Mouse (Mus musculus) liver, adult (tissue): ENCODE data around the gene Serpina3i.

Experiments
- GATA4 ChIP-seq: IDR thresholded peaks from 2 replicates; pipeline ENCODE4 v1.6.1; 2014; ENCODE audit warnings: mild to moderate bottlenecking, low read length; ENCODE audit not compliant: insufficient replicate concordance

The Serpina3i gene

GRCm38 (mm10) chr12:104262863-104263262 is at the start of gene Serpina3i:
Gene Serpina3i (plus strand): TSS chr12:104263122.
- TF ChIP-seq GATA4, result peak; percentile 70; the same call in 1 of the 2 replicates

GRCm38 (mm10) chr12:104213689-104214444 is 49.1 kb upstream of the Serpina3i start:
- TF ChIP-seq GATA4, result peak; percentile 74; the same call in 1 of the 2 replicates

- TF ChIP-seq GATA4, result no peak
Measured at GRCm38 (mm10) chr12:104214445-104214753, 48.5 kb upstream of the Serpina3i start, which contains the start of gene Serpina3f. Gene Serpina3f (plus strand): TSS chr12:104214544.

GRCm38 (mm10) chr12:104215249-104215648 is 47.7 kb upstream of the Serpina3i start:
- no peak for TF ChIP-seq GATA4

- no peak for TF ChIP-seq GATA4
Measured at GRCm38 (mm10) chr12:104221616-104222015, 41.3 kb upstream of the Serpina3i start.

GRCm38 (mm10) chr12:104223690-104224089 is 39.2 kb upstream of the Serpina3i start:
- peak; percentile 32; the same call in 1 of the 2 replicates for TF ChIP-seq GATA4

GRCm38 (mm10) chr12:104224598-104225300 is 38.2 kb upstream of the Serpina3i start:
- no peak for TF ChIP-seq GATA4

- TF ChIP-seq GATA4, result peak; percentile 43; the same call in 1 of the 2 replicates
Measured at GRCm38 (mm10) chr12:104230762-104231161, 32.2 kb upstream of the Serpina3i start.

- TF ChIP-seq GATA4, result no peak; the same call in 1 of the 2 replicates
Measured at GRCm38 (mm10) chr12:104235915-104236314, 27.0 kb upstream of the Serpina3i start, which contains the start of gene Serpina3g. Gene Serpina3g (plus strand): TSS chr12:104236245.

GRCm38 (mm10) chr12:104243307-104243706 is 19.6 kb upstream of the Serpina3i start:
- TF ChIP-seq GATA4, result no peak

GRCm38 (mm10) chr12:104245092-104245491 is 17.8 kb upstream of the Serpina3i start:
- no peak for TF ChIP-seq GATA4

- TF ChIP-seq GATA4, result no peak
Measured at GRCm38 (mm10) chr12:104245595-104245994, 17.3 kb upstream of the Serpina3i start.

GRCm38 (mm10) chr12:104247553-104248002 is 15.3 kb upstream of the Serpina3i start:
- peak; percentile 84; the same call in 1 of the 2 replicates for TF ChIP-seq GATA4

- no peak for TF ChIP-seq GATA4
Measured at GRCm38 (mm10) chr12:104248231-104248630, 14.7 kb upstream of the Serpina3i start.

- no peak for TF ChIP-seq GATA4
Measured at GRCm38 (mm10) chr12:104261041-104261440, 1.9 kb upstream of the Serpina3i start.

- no peak for TF ChIP-seq GATA4
Measured at GRCm38 (mm10) chr12:104266374-104266773, 3.5 kb downstream of the Serpina3i start.
